Mouse (Mus musculus): ENCODE data around the gene Baz1a. TPM values are rescaled to one million over a fixed set of nuclear protein-coding genes. Genes with fewer than 3 reads are reported as not detected.

The Baz1a gene
- polyA plus RNA-seq, 1 experiment from 2014 or later, result 1.9 TPM

DNA sequence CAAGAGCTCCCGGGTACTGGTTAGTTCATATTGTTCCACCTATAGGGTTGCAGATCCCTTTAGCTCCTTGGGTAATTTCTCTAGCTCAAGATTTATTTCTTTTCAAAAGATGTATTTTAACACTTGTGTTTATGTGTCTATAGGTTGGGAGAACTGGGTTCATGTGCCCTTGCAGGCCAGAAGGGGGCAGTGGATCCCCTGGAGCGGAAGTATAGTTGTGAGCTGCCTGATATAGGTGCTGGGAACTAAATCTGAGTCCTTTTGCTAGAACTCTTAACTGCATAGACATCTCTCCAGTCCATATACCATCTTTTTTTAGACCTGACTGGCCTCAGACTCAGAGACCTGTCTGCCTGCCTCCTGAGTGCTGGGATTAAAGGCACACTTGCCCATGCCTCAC lies 123.7 kb downstream of the Baz1a start:
- ATAC-seq, result no peak
- Histone ChIP-seq H3K27ac (ENCODE audit: low read length) (no peak overlapping the region), H3K4me1 (ENCODE audit: control insufficient read depth, insufficient read depth, low read length) (no peaks in the 10 kb centered on the region), H3K36me3 (ENCODE audit: control insufficient read depth, insufficient read depth, low read length) (no peaks in the 10 kb centered on the region), H3K4me2 (ENCODE audit: low read length) (no peak overlapping the region), H3K9me3 (replicated peaks; ENCODE audit: control insufficient read depth, low read length, poor library complexity, severe bottlenecking) (no peaks in the 10 kb centered on the region), H3K27me3 (ENCODE audit: control insufficient read depth, insufficient read depth, low read depth, low read length) (no peaks in the 10 kb centered on the region), H3K4me3 (ENCODE audit: low read depth, low read length) (no peak overlapping the region), H3K9ac (ENCODE audit: low read depth, low read length) (no peak overlapping the region)
- WGBS, result 97% methylated on average over 2 of the region's 2 CpGs

DNA sequence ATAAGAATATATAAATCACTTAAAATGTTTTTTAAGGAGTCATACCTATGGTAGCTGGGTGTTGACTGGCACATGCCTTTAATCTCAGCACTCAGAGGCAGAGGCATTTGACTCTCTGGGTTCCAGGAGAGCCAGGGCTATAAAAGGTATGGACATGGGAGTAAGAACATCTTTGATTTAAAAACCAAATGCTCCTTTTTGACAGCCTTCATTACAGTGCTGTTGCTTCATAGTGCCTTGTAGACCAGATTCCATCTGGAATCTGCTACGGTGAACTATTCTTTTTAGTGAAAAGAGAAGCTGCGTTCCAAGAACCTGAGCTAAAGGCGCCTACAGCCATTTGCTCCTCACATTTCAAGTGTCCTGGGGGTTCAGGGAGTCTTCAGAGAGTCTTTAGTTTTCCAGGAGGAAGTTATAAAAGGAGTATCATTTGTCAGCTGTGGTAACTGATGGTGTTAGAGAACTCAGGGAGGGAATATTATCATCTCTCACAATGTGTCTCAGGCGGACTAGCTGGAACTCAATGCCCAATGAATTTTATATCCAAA lies 126.5 kb downstream of the Baz1a start:
- Histone ChIP-seq H3K27ac (ENCODE audit: low read length) (no peak overlapping the region), H3K36me3 (ENCODE audit: control insufficient read depth, insufficient read depth, low read length) (no peaks in the 10 kb centered on the region), H3K4me2 (ENCODE audit: low read length) (no peak overlapping the region), H3K4me3 (ENCODE audit: low read depth, low read length) (no peak overlapping the region), H3K4me1 (ENCODE audit: control insufficient read depth, insufficient read depth, low read length) (no peaks in the 10 kb centered on the region), H3K9me3 (replicated peaks; ENCODE audit: control insufficient read depth, low read length, poor library complexity, severe bottlenecking) (no peaks in the 10 kb centered on the region), H3K27me3 (ENCODE audit: control insufficient read depth, insufficient read depth, low read depth, low read length) (no peaks in the 10 kb centered on the region), H3K9ac (ENCODE audit: low read depth, low read length) (no peak overlapping the region)
- no peak for ATAC-seq
- 90% methylated on average over 4 of the region's 4 CpGs for WGBS

DNA sequence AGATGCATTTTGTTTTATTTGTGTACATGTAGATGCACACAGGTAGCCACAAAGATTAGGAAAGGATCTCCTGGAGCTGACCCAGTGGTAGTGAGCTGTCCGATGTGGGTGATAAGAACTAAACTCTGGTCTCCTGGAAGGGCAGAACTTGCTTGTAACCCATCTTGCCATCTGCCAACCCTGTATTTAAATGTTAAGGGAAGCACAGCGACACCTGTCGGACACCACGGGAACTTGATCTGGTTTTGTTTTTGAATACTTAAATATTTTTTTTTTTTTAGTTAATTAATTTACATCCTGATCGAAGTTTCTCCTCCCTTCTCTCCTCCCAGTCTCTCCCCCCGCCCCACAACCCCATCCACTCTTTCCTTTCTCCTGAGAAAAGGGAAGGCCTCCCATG lies 134.5 kb downstream of the Baz1a start:
- H3K4me1 ChIP-seq (ENCODE audit: control insufficient read depth, insufficient read depth, low read length), result no peaks in the 10 kb centered on the region
- no peak overlapping the region for H3K9ac ChIP-seq (ENCODE audit: low read depth, low read length)
- H3K4me2 ChIP-seq (ENCODE audit: low read length), result no peak overlapping the region
- ATAC-seq, result no peak
- no peaks in the 10 kb centered on the region for H3K27me3 ChIP-seq (ENCODE audit: control insufficient read depth, insufficient read depth, low read depth, low read length)
- no peak overlapping the region for H3K4me3 ChIP-seq (ENCODE audit: low read depth, low read length)
- H3K27ac ChIP-seq (ENCODE audit: low read length), result no peak overlapping the region
- no peaks in the 10 kb centered on the region for H3K36me3 ChIP-seq (ENCODE audit: control insufficient read depth, insufficient read depth, low read length)
- H3K9me3 ChIP-seq (replicated peaks; ENCODE audit: control insufficient read depth, low read length, poor library complexity, severe bottlenecking), result no peaks in the 10 kb centered on the region
- 17% methylated on average over 6 of the region's 6 CpGs for WGBS

DNA sequence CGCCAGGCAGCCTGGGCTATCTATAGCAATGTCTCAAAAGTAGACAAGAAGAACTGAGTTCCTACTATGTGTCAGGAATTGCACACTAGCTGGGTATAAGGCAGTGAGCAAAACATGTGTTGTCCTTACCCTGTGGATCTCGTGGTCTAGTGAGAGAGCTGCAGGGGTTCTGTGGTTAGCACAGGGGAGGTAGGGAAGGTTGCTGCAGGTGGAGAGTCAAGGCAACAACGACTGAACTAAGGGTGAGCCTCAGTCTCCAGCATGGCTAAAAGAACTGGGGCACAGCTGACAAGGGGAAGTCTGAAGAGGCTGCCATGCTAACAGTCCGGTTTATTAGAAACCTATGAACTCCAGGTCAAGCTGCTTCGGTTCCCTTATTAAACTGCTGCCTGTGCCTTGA lies 134.9 kb downstream of the Baz1a start:
- H3K4me1 ChIP-seq (ENCODE audit: control insufficient read depth, insufficient read depth, low read length), result no peaks in the 10 kb centered on the region
- no peaks in the 10 kb centered on the region for H3K9me3 ChIP-seq (replicated peaks; ENCODE audit: control insufficient read depth, low read length, poor library complexity, severe bottlenecking)
- WGBS, result 75% methylated on average over 5 of the region's 5 CpGs
- no peak overlapping the region for H3K4me3 ChIP-seq (ENCODE audit: low read depth, low read length)
- no peaks in the 10 kb centered on the region for H3K27me3 ChIP-seq (ENCODE audit: control insufficient read depth, insufficient read depth, low read depth, low read length)
- H3K9ac ChIP-seq (ENCODE audit: low read depth, low read length), result no peak overlapping the region
- H3K36me3 ChIP-seq (ENCODE audit: control insufficient read depth, insufficient read depth, low read length), result no peaks in the 10 kb centered on the region
- no peak overlapping the region for H3K27ac ChIP-seq (ENCODE audit: low read length)
- no peak for ATAC-seq
- no peak overlapping the region for H3K4me2 ChIP-seq (ENCODE audit: low read length)

DNA sequence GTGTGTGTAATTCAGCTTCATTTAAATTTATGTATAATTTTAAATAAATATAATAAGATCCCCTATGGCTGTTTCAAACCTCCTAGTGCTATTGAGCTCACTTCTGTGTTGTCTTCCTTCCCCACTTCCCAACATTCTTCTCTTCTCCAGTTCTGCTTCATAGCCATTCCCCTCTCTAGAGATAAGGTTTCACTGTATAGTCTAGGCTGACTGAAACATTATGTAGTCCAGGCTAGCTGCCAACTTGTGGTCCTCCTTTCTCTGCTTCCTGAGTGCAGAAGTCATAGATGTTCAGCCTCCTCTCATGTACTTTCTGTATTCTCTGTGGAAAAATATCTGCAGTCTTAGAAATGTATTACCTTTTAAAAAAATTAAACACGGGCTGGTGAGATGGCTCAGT lies 136.3 kb downstream of the Baz1a start:
- Histone ChIP-seq H3K4me3 (ENCODE audit: low read depth, low read length) (no peak overlapping the region), H3K4me2 (ENCODE audit: low read length) (no peak overlapping the region), H3K27me3 (ENCODE audit: control insufficient read depth, insufficient read depth, low read depth, low read length) (no peaks in the 10 kb centered on the region), H3K36me3 (ENCODE audit: control insufficient read depth, insufficient read depth, low read length) (no peaks in the 10 kb centered on the region), H3K27ac (ENCODE audit: low read length) (no peak overlapping the region), H3K9ac (ENCODE audit: low read depth, low read length) (no peak overlapping the region), H3K9me3 (replicated peaks; ENCODE audit: control insufficient read depth, low read length, poor library complexity, severe bottlenecking) (no peaks in the 10 kb centered on the region), H3K4me1 (ENCODE audit: control insufficient read depth, insufficient read depth, low read length) (no peaks in the 10 kb centered on the region)
- no peak for ATAC-seq
- WGBS, result 79% methylated on average over 1 of the region's 1 CpGs

DNA sequence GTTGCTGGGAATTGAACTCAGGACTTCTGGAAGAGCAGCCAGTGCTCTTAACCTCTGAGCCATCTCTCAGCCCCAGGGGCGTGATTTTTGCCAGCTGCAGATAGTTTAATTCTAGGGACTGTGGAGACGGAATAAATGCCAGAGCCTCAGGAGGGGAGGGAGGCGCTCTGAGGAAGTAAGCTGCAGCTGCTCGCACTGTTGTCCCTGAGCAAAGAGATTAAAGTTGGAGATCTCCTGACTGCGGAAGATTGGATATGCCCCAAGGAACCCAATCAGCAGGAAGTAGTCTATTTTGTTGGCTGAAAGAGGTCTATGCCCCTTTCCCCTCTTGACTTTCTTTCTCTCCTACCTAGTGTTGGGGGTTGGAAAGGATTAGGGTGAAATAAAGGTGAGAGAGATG lies 137.3 kb downstream of the Baz1a start:
- H3K9me3 ChIP-seq (replicated peaks; ENCODE audit: control insufficient read depth, low read length, poor library complexity, severe bottlenecking), result no peaks in the 10 kb centered on the region
- H3K27ac ChIP-seq (ENCODE audit: low read length), result no peak overlapping the region
- H3K9ac ChIP-seq (ENCODE audit: low read depth, low read length), result no peak overlapping the region
- no peak overlapping the region for H3K4me3 ChIP-seq (ENCODE audit: low read depth, low read length)
- ATAC-seq, result no peak
- H3K27me3 ChIP-seq (ENCODE audit: control insufficient read depth, insufficient read depth, low read depth, low read length), result no peaks in the 10 kb centered on the region
- no peaks in the 10 kb centered on the region for H3K36me3 ChIP-seq (ENCODE audit: control insufficient read depth, insufficient read depth, low read length)
- H3K4me1 ChIP-seq (ENCODE audit: control insufficient read depth, insufficient read depth, low read length), result no peaks in the 10 kb centered on the region
- WGBS, result 28% methylated on average over 5 of the region's 5 CpGs
- H3K4me2 ChIP-seq (ENCODE audit: low read length), result no peak overlapping the region

DNA sequence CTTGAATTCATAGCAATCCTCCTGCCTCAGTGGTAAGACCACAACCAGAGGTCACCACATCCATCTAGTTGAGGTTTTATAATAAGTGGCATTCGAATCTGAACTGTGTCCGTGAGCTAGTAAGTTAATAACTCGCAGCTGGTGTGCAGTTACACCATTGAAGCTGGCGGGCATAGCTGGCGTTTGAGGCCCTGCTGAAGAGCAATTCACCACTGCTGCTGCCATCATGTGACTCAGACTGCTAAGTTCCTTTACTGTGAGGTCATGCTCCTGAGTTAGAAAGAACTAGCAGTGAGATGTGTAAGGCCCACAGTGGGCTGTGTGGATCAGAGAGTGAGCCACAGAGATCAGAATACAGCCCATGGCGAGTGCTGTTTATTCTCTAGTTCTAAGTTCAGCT lies 139.4 kb downstream of the Baz1a start:
- H3K9me3 ChIP-seq (replicated peaks; ENCODE audit: control insufficient read depth, low read length, poor library complexity, severe bottlenecking), result no peaks in the 10 kb centered on the region
- no peak overlapping the region for H3K9ac ChIP-seq (ENCODE audit: low read depth, low read length)
- no peaks in the 10 kb centered on the region for H3K27me3 ChIP-seq (ENCODE audit: control insufficient read depth, insufficient read depth, low read depth, low read length)
- 81% methylated on average over 6 of the region's 6 CpGs for WGBS
- H3K4me2 ChIP-seq (ENCODE audit: low read length), result no peak overlapping the region
- no peak for ATAC-seq
- no peaks in the 10 kb centered on the region for H3K36me3 ChIP-seq (ENCODE audit: control insufficient read depth, insufficient read depth, low read length)
- H3K4me1 ChIP-seq (ENCODE audit: control insufficient read depth, insufficient read depth, low read length), result no peaks in the 10 kb centered on the region
- no peak overlapping the region for H3K4me3 ChIP-seq (ENCODE audit: low read depth, low read length)
- H3K27ac ChIP-seq (ENCODE audit: low read length), result no peak overlapping the region

DNA sequence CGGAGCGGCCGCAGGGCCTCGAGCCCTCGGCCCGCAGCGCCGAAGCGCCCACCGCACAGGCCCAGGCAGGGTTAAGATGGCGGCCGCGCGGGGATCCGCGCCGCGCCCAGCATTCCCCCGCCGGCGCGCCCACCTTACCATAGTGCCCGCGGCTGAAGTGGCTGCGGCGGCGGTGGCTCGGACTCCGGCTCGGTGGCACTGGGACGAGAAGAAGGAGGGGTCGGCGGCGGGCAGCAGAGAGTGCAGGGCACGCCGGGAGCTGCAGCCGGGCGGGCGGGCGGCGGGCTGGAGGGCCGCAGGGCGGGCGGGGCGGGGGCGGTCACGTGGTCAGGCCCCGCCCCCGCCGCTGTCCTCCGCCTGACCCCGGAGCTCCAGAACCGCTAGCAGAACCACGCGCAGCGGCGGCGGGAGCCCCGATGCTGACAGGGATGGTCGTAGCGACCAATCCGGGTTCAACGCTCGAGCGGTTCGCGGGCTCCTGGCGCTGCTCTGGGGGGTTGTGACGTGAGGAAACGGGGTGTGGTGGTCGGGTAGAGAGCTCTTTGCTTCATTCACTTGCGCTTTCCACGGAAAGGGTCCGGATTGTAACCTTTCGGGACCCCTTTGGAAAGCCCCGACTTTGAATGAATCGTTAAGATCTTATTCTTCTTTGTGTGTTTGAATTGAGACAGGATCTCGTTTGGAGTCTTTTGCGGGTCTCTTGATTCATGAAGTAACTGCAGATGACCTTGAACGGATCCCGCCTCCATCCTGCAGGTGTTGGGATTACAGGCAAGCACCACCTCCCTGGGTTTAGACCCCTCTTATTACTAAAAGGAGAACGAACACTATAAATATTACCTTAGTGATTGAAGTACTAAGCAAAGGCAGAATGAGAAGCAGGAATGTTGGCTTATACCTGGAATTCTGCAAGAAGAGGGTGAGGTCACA lies 151.3 kb downstream of the Baz1a start, which contains the start of gene Cfl2:
TSS of gene Cfl2 (minus strand) at position 272 of the 930 bp plus-strand sequence.
- Histone ChIP-seq H3K36me3 (ENCODE audit: control insufficient read depth, insufficient read depth, low read length) (peaks cover 6% of the 10 kb centered on the region), H3K4me3 (ENCODE audit: low read depth, low read length) (peak within 1 kb of the TSS; percentile 95), H3K27me3 (ENCODE audit: control insufficient read depth, insufficient read depth, low read depth, low read length) (no peaks in the 10 kb centered on the region), H3K9me3 (replicated peaks; ENCODE audit: control insufficient read depth, low read length, poor library complexity, severe bottlenecking) (no peaks in the 10 kb centered on the region), H3K4me2 (ENCODE audit: low read length) (peak within 1 kb of the TSS; percentile 81), H3K9ac (ENCODE audit: low read depth, low read length) (peak within 1 kb of the TSS; percentile 99), H3K27ac (ENCODE audit: low read length) (peak within 1 kb of the TSS; percentile 98), H3K4me1 (ENCODE audit: control insufficient read depth, insufficient read depth, low read length) (peaks cover 14% of the 10 kb centered on the region)
- under 1% methylated on average over 66 of the region's 82 CpGs for WGBS
- ATAC-seq, result peak; percentile 93

DNA sequence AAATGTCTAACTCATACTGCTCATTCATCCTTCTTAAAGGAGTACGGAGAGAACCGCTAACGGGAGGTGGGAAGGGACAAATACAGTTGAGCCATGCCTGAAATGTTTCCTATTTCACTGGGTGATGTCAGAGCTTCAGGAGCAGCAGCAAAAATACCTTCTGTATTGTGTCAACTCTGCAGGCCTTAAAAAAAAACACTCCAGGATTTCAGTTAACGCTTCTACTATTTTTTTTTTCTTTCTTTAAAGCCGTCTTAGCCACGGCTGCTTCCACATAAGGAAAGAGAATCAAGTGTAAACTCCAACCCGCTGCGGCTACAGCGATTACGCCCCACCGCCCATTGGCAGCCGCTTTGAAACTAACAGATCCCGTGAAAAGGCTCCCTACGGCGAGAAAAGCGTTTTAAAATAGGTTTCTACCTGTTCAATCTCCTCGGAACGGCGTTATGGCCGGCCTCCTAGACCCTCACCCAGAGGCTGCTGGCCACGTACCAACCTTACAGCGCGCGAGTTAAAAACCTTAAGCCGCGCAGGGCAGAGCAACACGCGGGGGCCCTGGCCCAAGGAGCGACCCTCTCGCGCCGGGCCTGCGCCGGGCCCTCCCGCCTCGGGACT lies 152.1 kb downstream of the Baz1a start:
- under 1% methylated on average over 36 of the region's 36 CpGs for WGBS
- peaks cover 14% of the 10 kb centered on the region for H3K4me1 ChIP-seq (ENCODE audit: control insufficient read depth, insufficient read depth, low read length)
- peak; percentile 86 for ATAC-seq
- H3K36me3 ChIP-seq (ENCODE audit: control insufficient read depth, insufficient read depth, low read length), result peaks cover 6% of the 10 kb centered on the region
- peak overlapping the region; percentile 95 for H3K4me3 ChIP-seq (ENCODE audit: low read depth, low read length)
- H3K27me3 ChIP-seq (ENCODE audit: control insufficient read depth, insufficient read depth, low read depth, low read length), result no peaks in the 10 kb centered on the region
- peak overlapping the region; percentile 81 for H3K4me2 ChIP-seq (ENCODE audit: low read length)
- H3K9ac ChIP-seq (ENCODE audit: low read depth, low read length), result peak overlapping the region; percentile 99
- peak overlapping the region; percentile 98 for H3K27ac ChIP-seq (ENCODE audit: low read length)
- H3K9me3 ChIP-seq (replicated peaks; ENCODE audit: control insufficient read depth, low read length, poor library complexity, severe bottlenecking), result no peaks in the 10 kb centered on the region

Measured in midbrain, embryonic 16.5 days (tissue).